Mouse (Mus musculus) large intestine, adult 2 months (tissue): ENCODE measurements at regions not wholly inside any gene's neighbourhood (a gene's known extent, or its start where the extent isn't known, plus 50 kb on each side); places are given as distances from the start of the nearest gene placed in this dataset.
A peak's percentile ranks its signal among the peaks of the same experiment; 100 is the strongest.

Source experiments
- DNase-seq: peaks from one replicate; pipeline ENCODE4 v3.0.0-alpha.2; 2012; ENCODE audit warnings: low read depth, low spot score
- WGBS: fragments of 180-500 bp; shearing (Covaris S2); methylation state at CpG from one replicate; pipeline ENCODE4 v1.1.7; 2018; 5-methylcytosine and 5-hydroxymethylcytosine counted together

GRCm38 (mm10) chr7:134436917-134437316 lies 51.5 kb upstream of the D7Ertd443e start:
- WGBS, result 52% methylated on average over 3 of the region's 3 CpGs
- DNase-seq, result no peak

GRCm38 (mm10) chr7:134439281-134439680 lies 53.8 kb upstream of the D7Ertd443e start:
- DNase-seq, result no peak
- 93% methylated on average over 5 of the region's 5 CpGs for WGBS

- WGBS, result 80% methylated on average over 8 of the region's 8 CpGs
- no peak for DNase-seq
These were observed 59.7 kb upstream of the D7Ertd443e start for GRCm38 (mm10) chr7:134445008-134445806.

- DNase-seq, result peak; percentile 63
These were observed 62.3 kb upstream of the D7Ertd443e start for GRCm38 (mm10) chr7:134447648-134448202.

- no peak for DNase-seq
- 82% methylated on average over 2 of the region's 2 CpGs for WGBS
These were observed 63.4 kb upstream of the D7Ertd443e start for GRCm38 (mm10) chr7:134448831-134449230.

- WGBS, result 80% methylated on average over 3 of the region's 3 CpGs
- no peak for DNase-seq
These were observed 77.2 kb upstream of the D7Ertd443e start for GRCm38 (mm10) chr7:134462677-134463076.

GRCm38 (mm10) chr7:134463380-134463779 lies 77.9 kb upstream of the D7Ertd443e start:
- WGBS, result 97% methylated on average over 4 of the region's 4 CpGs
- DNase-seq, result no peak

GRCm38 (mm10) chr7:134467216-134467615 lies 81.8 kb upstream of the D7Ertd443e start:
- DNase-seq, result no peak

GRCm38 (mm10) chr7:134471286-134471685 lies 85.8 kb upstream of the D7Ertd443e start:
- no peak for DNase-seq

More at GRCm38 (mm10) chr7:134467216-134467615, 81.8 kb upstream of the D7Ertd443e start:
- 67% methylated on average over 3 of the region's 3 CpGs for WGBS

GRCm38 (mm10) chr7:134491326-134491725 lies 105.9 kb upstream of the D7Ertd443e start:
- no peak for DNase-seq
- 84% methylated on average over 4 of the region's 4 CpGs for WGBS

More at GRCm38 (mm10) chr7:134471286-134471685, 85.8 kb upstream of the D7Ertd443e start:
- WGBS, result 40% methylated on average over 2 of the region's 2 CpGs

- DNase-seq, result peak; percentile 14
- 17% methylated on average over 11 of the region's 11 CpGs for WGBS
These were observed 111.8 kb upstream of the D7Ertd443e start for GRCm38 (mm10) chr7:134497219-134497618.

GRCm38 (mm10) chr7:134497870-134498269 lies 112.4 kb upstream of the D7Ertd443e start:
- no peak for DNase-seq
- 75% methylated on average over 4 of the region's 4 CpGs for WGBS

- 63% methylated on average over 9 of the region's 9 CpGs for WGBS
- DNase-seq, result no peak
These were observed 113.3 kb upstream of the D7Ertd443e start for GRCm38 (mm10) chr7:134498716-134499115.

GRCm38 (mm10) chr7:134499429-134499828 lies 114.0 kb upstream of the D7Ertd443e start:
- 79% methylated on average over 4 of the region's 4 CpGs for WGBS
- no peak for DNase-seq

GRCm38 (mm10) chr7:134500210-134500609 lies 114.7 kb upstream of the D7Ertd443e start:
- no peak for DNase-seq
- WGBS, result 51% methylated on average over 4 of the region's 4 CpGs

GRCm38 (mm10) chr7:134501079-134501478 lies 115.6 kb upstream of the D7Ertd443e start:
- WGBS, result 3% methylated on average over 1 of the region's 1 CpGs
- DNase-seq, result no peak

- no peak for DNase-seq
- WGBS, result 57% methylated on average over 6 of the region's 6 CpGs
These were observed 125.0 kb upstream of the D7Ertd443e start for GRCm38 (mm10) chr7:134510333-134510928.

- whole genome bisulfite sequencing, result 69% methylated on average over 9 of the region's 9 CpGs
- DNase-seq, result no peak
These were observed 134.0 kb upstream of the D7Ertd443e start for GRCm38 (mm10) chr7:134519372-134519975.

GRCm38 (mm10) chr7:134523897-134524296 lies 138.4 kb upstream of the D7Ertd443e start:
- 76% methylated on average over 8 of the region's 8 CpGs for WGBS
- DNase-seq, result no peak

- WGBS, result 92% methylated on average over 1 of the region's 1 CpGs
- DNase-seq, result no peak
These were observed 139.6 kb upstream of the D7Ertd443e start for GRCm38 (mm10) chr7:134525041-134525440.
